Mouse (Mus musculus) retina, postnatal 7 days (tissue): ENCODE measurements around the gene Dab1.
A peak's percentile ranks its signal among the peaks of the same experiment; 100 is the strongest.

Experiments used
- DNase-seq: peaks from one replicate; pipeline ENCODE4 v3.0.0-alpha.2; 2012; ENCODE audit warnings: low read depth, low spot score

The Dab1 gene

GRCm38 (mm10) chr4:104246506-104246905 is 627.3 kb downstream of the Dab1 start:
- DNase-seq = no peak

GRCm38 (mm10) chr4:104249462-104249861 is 630.3 kb downstream of the Dab1 start:
- DNase-seq = no peak

DNA sequence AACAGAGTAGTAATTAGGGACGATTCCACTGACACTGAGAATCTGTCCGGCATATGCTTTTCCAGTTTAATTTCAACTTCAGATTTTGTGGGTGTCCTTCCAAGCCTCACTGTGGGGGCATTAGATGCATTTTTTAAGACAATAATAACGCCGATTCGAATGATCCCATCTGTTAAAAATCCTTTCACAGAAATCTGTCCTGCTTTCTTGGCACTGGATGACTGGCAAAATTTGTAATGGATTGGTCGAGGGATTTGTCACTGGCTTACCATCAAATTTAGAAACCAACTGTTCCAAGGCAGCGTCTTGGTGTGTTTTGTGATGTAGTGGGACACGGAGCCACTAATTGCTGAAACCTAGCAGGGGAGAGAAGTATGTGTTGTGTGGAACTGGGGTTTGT is 638.6 kb downstream of the Dab1 start:
- no peak for DNase-seq

- no peak for DNase-seq
Observed at GRCm38 (mm10) chr4:104269422-104270172, 650.4 kb downstream of the Dab1 start.

DNA sequence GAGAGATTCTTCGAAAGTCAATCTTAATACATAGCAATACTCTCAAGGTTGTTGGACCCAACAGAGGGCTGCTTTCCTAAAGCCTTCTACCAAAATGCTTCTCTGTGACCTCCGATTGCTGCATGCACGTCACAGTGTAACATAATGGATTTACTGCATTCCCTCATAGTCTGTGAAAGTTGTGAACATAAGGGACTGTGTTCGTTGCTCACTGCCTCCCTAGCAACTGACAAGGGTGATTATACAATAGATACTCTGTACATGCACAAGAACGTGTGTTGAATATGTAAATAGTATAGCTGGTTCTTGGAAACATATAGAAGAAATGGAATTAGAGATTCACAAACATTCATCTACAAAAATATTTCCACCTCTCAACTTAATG is 651.0 kb downstream of the Dab1 start:
- no peak for DNase-seq

GRCm38 (mm10) chr4:104275260-104275659 is 656.1 kb downstream of the Dab1 start:
- no peak for DNase-seq

- no peak for DNase-seq
Observed at GRCm38 (mm10) chr4:104276916-104277315, 657.8 kb downstream of the Dab1 start.

DNA sequence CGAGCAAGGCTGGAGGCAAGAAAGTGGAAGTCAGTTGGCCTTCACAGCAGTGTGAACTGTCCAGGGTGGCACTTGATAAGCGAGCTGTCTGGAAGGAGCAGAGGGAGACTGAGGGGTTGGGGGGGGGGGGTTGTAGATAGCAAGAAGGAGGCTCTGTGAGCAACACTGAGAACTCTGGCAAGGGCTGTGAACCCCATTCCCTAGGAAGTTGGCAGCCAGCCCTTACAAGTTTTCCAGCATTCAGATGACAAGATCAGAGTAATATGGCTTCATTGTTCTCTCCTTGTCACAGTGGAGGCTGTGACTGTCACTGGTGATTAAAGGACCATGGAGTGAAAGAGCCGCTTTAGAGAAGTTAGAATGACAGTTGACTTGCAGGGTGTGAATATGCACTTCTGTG is 662.4 kb downstream of the Dab1 start:
- no peak for DNase-seq

DNA sequence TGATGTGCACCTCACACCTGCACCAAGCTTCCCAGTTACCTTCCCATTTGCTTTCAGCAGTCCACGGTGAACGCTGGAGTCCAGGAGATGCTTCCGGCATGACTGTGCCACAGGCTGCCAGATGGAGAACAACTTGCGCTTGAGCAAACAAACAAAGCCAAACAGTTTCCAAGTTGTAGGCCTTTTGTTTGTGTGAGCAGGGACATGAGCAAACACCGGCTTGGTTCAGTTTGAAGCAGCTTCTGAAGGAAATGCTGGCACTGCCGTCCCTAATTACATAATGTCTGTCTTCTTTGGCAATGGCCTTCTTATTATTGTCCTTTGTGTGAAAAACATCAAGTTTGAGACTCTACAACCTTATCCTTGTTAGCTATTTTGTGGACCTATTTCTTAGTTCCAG is 664.7 kb downstream of the Dab1 start:
- DNase-seq = no peak

DNA sequence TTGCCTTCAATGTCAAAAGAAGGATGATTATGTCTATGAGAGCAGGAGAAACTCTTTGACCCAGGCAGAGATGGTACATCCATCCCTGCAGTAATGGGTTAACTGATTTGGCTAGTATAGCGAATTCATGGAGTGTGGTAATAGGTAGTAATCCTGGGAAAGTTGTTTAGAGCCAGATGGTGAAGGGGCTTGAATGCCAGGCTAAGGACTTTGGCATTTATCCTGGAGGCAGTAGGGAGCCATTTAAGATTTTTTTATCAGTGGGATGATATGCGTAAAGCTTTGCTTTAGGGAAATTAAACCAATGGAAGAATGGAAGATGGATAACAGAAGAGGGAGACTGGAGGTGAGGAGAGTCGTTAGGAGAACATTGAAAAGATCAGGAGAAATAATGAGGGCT is 669.2 kb downstream of the Dab1 start:
- DNase-seq = no peak

- no peak for DNase-seq
Observed at GRCm38 (mm10) chr4:104301764-104302163, 682.6 kb downstream of the Dab1 start.

DNA sequence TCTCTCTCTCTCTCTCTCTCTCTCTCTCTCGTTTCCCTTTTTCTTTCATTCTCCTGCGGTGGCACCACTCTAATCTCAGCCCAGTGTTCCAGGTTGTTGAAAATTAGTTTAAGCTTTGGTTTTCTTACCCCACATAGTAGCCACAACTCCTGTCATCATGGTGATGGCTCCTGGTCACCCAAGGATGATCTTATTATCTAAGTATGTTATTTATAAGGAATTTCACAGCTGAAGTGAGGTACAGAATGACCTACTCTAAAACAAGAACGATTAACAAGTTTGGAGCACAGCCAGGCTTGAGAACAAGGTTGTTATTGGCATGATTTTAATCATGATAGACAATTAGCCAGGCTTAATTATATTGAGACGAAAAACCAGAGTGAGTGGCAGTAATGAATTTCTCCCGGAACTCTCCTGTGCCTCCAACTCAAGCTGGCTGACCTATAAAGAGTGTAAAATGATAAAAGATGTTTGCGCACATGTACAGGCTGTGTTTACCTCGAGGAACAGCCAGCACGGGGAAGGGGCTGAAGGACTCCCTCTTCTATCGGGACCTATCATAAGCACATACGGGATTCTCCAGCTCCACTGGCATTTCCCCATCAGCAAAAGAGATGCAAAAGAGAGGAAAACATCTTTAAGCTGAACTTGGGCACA is 684.0 kb downstream of the Dab1 start:
- peak; percentile 19 for DNase-seq

- no peak for DNase-seq
Observed at GRCm38 (mm10) chr4:104307781-104308180, 688.6 kb downstream of the Dab1 start.

DNA sequence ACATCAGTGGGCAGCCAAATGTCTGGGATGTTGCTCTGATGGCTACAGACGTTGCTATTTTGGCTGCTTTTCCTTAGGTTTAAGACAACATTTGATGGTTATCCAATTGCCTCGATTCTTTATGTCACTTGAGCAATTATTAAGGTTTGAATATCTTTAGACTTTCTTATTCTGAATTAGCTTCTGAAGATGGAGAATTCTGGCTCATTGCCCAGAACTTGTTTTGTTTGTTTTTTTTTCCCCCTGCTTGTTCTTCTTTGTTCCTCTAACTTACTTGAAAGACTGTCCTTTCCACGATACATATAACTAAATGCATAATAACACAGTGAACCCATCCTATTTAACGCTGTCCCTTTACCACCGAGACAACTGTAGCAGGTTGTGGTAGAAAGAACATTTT is 707.1 kb downstream of the Dab1 start:
- DNase-seq = no peak

DNA sequence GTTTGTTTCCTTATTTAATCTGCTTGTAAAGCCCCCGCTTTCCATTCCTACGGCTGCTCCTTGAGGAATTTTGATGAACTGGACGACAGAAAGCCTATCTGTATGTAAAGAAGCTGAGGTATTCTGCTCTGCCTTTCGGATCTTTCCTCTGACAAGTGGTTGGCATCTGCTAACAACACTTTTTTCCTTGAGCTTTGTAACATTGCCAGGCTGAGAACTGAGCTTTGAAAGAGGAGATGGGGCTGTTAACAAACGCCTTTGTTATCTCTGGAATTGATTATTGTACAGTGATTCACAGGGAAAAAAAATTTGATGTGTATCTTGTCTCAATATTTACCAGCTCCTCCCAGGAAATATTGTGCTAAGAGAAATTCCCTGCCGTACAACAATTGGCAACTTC is 712.7 kb downstream of the Dab1 start:
- DNase-seq = no peak

- DNase-seq = no peak
Observed at GRCm38 (mm10) chr4:104332399-104332798, 713.2 kb downstream of the Dab1 start.

DNA sequence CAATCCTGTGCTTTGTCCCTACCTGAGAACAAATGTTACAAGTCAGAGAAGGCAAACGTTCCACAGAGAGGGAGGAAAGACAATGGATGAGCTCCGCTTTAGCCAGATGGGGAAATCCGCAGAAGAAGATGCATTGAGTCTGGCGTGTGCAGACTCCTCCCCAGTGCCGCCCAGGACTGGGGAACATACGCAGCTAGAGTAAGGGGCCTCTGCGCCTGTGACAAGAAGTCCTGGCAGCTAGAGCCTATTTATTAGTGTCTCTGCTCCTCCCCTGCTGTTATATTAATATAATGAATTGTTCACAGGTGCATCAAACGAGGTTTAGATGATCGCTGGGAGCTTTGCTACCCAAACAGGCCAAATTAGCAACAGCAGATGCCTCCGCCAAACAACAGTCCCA is 718.1 kb downstream of the Dab1 start:
- no peak for DNase-seq

GRCm38 (mm10) chr4:104338382-104338781 is 719.2 kb downstream of the Dab1 start:
- DNase-seq = no peak

- no peak for DNase-seq
Observed at GRCm38 (mm10) chr4:104361345-104361744, 742.2 kb downstream of the Dab1 start.

- DNase-seq = no peak
Observed at GRCm38 (mm10) chr4:104366491-104366890, 747.3 kb downstream of the Dab1 start.

DNA sequence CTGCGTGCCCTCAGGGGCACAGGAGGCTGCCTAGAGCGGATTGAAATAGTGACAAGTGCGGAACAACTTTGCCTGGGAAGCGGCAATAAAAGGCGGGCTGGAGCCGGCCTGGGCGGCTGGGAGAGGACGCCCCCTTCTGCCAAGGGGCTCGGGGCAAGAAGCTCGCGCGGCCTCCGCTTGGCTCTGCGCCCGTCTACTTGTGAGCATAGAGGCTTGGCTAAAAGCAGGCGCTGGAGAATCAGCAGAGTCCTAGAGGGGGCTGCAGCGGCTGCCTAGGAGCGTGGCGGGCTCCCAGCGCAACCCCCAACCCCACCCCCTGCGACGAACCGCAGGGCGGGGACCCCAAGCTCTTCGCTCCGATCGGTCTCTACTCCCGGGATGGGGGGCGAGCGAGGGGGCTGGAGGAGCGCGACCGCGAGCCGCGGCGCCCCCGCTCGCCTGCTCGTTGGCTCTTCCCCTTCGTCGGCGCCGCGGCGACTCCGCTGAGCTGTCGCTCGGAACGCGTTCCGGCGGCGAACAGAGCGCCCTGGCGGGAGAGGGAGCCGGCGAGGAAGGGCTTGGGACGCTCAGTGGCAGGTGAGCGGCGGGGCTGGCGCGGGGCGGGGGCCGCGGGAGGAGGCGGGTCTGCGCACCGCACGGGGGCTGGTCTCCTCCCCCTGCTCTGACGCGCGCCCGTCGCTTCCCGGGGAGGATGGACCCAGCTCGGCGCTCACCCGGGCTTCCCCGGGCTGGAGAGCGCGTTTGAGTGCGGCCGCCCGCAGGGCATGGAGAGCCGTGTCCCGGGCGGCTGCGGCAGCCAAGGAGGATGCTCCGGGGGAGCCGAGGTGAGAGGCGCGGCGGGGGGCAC is 748.0 kb downstream of the Dab1 start:
- DNase-seq = peak; percentile 54

GRCm38 (mm10) chr4:104367741-104368411 is 748.7 kb downstream of the Dab1 start:
- DNase-seq = no peak
